Mouse (Mus musculus) cortical plate, adult 2 months (tissue): ENCODE measurements around the gene Cnrip1.

ENCODE experiments used
- CTCF ChIP-seq: fragments of 200-500 bp; IDR thresholded peaks from 2 replicates; pipeline ENCODE4 v1.5.1; 2011; ENCODE audit warnings: mild to moderate bottlenecking, control low read depth, low read length; ENCODE audit not compliant: insufficient read depth; ENCODE audit errors: extremely low read depth
- POLR2A ChIP-seq: fragments of 200-500 bp; IDR thresholded peaks from 2 replicates; pipeline ENCODE4 v1.6.1; 2011; ENCODE audit warnings: mild to moderate bottlenecking, low read length, control low read depth; ENCODE audit not compliant: insufficient read depth; ENCODE audit errors: extremely low read depth

GRCm38 (mm10) chr11:17112419-17113090 lies 61.2 kb downstream of the Cnrip1 start:
- TF ChIP-seq CTCF (no peak), POLR2A (no peak)
